Mouse (Mus musculus) megakaryocyte progenitor cell, adult 5-6 weeks (primary cell): ENCODE results near the gene A930009A15Rik. TPM values are rescaled to one million over a fixed set of nuclear protein-coding genes. Genes with fewer than 3 reads are reported as not detected.

Experiments used
- ATAC-seq: replicated peaks from 2 replicates; pipeline ENCODE4 v1.8.0; 2016; ENCODE audit warnings: mild to moderate bottlenecking, moderate TSS enrichment, inconsistent platforms; ENCODE audit not compliant: poor library complexity
- total RNA-seq, 2 experiments: library from RNA; stranded (forward) in 1 of 2; stranded (reverse) in 1 of 2; fragments of 157-497, 149-512 nt in 1 of 2; fragments of 200-1000 nt in 1 of 2; gene quantifications; 2 replicates each; pipeline versions ENCODE4 v1.2.3 to v1.2.4; 2015 to 2017

Gene A930009A15Rik
- total RNA-seq, 2 experiments from 2014 or later, result not detected

DNA sequence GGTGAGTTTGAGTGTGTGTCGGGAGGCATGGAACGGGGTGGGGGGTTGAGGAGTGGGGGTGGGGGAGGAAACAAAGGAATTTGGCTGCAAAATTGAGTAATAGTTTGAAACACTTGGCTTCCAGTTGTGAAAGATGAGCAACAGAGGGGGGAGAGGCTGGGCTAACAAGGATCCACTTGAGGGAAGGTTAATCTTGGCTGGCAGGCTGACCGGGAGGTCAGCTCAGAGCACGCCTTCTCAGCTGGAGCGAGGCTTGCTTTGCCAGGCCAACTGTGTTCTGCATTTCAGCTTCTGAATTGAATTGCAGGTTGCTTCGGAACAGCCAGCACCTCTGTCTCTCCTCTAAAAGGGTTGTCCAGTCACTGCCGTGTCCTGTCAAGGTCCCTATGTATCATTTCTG, 9.7 kb downstream of the A930009A15Rik start:
- no peak for ATAC-seq

DNA sequence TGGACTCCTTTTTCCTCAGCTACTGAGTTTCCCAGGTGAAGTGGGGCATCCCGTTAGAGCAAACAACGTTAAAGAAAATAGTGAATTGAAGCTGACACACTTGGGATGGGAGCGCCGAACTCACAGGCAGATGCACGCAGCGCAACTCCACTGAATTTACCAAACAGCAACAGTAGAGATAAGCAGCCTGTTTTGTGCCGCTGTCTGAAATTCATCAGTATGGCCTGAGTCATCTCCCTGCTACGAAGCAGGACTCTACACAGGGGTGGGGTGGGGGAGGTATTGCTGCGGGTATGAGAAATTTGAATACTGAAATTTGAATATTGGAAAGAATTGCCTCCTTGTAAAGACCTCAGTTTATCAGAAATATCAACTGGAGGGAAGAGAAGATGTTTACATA, 12.2 kb downstream of the A930009A15Rik start:
- ATAC-seq, result no peak

DNA sequence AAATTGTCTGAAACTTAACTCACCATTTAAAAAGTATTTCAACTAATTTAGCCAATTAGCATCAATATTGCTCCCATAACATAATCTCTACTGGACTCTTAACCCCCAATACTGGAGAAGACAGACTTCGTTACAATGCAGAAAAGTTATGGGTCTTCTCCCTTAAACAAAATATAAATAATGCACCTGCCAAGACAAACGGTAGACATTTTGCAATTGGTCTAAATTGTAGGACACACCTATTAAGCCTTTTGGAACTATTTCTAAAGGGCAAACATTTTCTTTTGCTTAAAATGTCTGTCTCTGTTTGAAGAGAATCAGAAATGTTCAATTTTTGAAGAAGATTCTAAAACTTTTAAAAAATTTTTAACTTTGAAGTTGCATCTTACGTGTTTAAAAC, 13.3 kb downstream of the A930009A15Rik start:
- no peak for ATAC-seq

DNA sequence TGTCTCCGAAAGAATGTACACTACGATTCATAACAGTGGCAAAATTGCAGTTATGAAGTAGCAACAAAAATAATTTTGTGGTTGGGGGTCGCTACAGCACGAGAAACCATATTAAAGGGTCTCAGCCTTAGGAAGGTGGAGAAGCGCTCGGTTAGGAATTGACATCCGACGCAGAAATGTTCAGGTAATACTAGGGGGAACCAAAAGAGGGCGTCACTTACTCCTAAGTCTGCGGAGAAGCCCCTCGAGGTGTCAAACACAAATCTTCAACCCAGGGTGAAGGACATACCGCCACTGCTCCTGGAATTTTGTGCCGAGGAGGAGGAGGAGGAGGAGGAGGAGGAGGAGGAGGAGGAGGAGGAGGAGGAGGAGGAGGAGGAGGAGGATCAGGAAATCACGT, 14.9 kb downstream of the A930009A15Rik start:
- no peak for ATAC-seq

DNA sequence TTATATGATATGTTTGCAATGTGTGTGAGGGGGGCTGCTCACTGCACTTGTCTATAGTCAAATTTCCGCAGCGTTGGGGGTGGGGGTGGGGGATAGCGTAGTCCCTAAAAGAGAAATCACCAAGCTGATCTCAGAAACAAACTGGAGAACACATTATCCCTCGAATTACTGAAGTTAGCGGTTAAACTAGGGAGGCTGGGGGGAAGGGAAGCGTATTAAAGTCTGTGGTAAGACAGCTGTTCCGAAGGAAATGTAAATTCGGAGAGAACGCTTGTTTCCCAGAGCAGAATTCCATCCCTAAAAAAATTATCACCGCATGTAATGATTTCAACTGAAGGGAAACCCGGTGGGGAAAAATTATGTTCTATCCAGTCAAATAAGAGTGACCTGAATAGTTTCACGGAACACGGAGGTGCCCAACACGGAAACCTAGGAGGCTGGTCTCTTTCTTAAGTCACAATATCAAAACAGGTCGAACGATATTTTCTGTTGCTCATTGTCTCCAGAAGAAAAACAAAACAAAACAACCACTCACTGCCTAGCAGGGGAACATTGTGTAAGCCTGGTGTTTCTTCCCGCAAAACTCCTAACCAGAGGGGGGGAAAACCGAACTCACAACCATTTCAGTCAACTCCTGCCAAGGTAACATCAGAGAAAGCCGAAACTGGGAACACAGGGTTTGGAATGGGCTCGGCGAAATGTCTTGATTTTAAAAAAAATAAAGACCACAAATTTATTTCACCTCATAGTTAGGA, 15.9 kb downstream of the A930009A15Rik start:
- ATAC-seq, result no peak

DNA sequence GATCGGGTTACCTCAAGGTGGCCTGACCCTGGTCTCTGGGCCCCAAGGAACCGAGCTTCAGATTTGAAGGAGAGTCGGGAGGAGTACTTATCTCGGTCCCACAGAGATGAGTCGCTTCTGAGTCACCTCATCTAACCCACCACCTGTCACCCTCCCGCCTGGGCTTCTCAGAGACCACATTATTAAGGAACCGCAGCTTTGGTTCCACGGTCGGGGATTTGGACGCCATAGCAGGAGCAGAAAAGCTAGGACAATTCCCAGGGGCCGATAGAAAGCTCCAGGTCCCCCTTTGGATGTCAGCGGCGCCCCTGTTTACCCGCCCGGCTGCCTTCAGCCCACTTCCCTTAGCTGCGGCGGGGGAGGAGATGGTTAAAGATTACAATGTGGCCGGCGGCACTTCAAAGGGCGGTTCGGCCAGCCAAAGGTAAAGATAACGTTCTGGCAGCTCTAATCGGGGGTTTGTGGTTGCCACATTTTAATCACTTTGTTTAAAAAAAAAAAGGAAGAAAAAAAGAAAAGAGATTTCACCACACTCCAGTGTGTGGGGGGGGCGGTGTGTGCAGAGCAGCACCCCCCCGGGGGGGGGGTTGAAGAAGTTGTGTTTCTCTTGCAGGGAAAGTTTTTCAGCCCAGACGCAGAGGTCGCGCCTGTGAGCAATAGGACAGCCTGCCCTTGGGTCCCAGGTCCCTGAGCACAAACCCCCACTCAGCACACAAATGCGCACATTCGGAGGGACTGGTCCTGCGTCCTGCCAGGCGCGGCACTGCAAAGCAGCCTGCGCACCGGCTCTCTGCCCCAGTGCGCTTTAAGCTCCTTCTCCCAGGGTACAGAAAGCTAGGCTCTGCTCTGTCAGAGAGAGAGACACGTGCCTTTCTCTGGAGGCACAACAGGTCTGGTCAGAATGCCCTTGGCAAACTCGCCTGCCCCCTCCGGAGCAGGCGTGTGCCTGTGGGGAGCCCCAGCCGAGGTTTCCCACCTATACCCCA, 16.8 kb downstream of the A930009A15Rik start:
- ATAC-seq, result peak; percentile 54

DNA sequence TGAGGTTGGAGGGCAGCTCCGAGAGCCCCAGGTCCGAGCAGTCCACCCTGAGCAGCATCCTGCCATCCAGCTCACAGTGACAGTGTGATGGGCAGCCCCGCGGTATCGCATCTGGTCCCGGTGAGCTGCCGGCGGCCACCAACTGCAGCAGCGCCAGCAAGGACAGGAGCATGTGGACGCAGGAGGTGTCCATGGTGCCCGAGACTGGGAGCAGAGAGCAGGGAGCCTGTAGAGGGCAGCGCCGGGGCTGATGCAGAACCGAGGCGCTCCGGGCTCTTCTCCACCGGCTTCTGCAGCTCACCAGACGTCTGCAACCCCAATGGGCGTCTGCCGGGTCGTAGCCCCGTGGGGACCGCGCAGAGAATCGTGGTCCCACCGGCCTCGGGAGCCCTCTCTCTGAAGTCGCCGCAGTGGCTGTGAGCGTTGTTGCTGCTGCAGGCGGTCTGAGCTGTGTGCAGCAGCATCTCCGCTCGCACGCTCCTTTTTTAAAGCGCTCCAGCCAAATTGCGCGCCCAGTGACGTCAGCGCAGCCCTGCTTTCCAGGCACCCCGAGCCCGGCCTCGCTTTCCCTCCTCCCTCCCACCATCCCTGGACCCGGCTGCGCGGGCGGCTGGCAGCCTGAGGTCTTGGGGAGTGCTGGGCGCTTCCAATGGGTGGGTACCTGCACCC, 17.6 kb downstream of the A930009A15Rik start, which contains the start of gene Lgr5:
Gene Lgr5 (minus strand): TSS at position 480 of the 669 bp plus-strand sequence.
- ATAC-seq, result peak; percentile 40

DNA sequence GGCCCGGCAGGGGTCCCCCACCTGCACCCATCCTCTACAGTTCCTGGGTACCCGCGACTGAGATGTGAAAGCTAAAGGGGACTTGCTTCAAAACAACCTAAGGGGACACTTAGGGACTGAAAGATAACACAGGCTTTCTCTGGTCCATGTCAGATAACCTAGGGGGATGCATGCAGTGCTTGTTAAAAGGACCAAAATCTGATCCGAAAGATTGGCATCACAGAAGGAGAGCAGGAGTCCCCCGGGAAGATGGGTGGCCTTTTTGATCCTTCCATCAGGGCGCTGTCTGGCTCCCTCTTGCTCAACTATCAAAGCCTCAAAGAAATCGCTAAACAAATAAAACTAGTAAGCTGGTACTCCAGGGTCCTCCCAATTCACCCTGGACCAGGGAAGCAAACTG, 18.2 kb downstream of the A930009A15Rik start:
- no peak for ATAC-seq

DNA sequence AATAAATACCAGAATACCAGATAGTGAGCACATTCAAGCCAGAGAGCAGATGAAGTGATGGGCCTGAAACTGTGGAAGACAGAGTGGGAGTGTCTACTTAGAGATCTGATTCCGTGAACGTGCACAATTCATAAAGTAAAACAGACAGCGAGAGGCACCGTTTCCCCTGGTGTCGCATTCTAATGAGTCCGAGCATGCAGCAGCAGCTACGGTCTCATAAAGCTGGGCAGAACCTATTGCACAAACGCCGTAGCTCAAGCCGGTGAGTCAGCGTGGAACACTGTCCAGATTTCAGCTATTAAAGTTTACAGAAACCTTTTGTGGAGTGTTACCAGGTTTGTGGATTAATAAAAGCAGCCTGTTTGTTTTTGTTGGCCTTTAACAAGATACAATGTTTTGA, 23.4 kb downstream of the A930009A15Rik start:
- no peak for ATAC-seq

DNA sequence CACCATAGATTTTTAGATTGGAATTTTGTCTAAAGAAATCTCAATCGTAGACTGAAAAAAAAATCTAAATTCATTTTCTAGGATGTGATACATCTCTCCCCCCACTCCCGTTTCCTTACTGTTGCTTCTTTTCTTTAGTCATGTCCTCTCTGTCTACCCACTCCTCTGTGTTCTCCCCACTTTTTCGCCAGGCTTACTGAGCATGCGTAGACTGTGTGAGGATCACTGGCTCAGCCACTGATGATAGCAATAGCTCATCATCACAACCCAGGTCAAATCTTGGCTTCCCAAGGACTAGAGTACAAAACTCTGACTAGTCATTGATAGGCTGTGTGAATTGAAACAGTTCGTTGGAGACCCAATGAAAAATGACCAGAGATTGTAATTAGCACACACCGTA, 23.9 kb downstream of the A930009A15Rik start:
- ATAC-seq, result no peak

DNA sequence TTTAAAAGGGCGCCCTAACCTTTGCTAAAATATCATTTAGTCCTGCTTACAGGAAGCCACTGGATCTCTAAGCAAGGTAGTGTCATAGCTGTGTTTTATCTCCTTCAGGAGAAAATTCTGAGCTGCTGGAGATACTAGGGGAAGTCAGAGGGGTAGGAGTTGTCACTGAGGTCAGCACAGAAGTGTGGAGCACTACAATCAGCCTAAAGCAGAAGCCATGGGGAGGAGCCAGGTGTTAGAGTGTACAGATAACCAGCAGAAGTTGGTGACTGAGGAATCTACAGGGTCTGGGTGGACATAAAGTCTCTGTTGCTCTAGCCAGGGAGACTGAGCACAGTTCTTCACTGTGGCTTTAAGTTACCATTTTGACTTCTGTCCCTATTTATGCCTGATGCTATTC, 26.0 kb downstream of the A930009A15Rik start:
- 0 out of 2 replicates have a peak, but pooled peaks have one; percentile 14 for ATAC-seq

DNA sequence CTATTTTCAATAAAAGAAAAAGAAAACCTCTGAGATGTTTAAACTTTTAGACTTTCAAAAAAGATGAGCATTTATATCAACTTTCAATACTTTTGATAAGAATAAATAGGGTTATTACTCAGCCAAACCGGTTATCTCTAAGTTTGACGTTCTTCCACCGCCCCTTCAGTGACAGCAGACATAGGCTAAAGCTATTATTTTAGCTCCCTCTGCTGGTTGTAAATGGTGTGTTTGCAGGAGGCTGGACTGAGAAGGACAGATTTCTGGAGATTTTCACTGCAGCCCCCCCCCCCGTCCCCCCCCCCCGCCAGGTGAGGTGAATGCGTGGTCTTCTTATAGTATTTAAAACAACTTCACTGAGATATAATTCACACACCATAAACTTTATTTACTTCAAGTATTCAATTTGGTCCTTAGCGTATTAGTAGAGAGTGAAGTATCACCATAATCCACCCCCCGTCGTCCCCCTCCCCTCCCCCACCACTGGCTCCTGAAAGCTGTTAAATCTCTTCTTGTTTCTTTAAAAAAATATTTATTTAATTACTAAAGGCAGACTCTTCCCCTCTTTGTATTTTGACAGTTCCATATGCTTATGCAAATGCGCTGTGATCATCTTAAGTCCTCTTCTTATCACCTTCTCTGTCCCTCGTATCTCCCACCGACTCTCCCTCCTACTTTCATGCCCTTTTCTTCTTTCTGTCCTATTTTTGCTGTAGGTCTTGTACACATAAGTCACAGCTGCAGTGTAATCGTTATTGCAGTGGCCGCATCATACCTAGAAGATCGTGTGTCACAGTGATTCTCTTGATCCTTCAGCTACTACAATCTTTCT, 47.9 kb downstream of the A930009A15Rik start:
- ATAC-seq, result peak; percentile 97

DNA sequence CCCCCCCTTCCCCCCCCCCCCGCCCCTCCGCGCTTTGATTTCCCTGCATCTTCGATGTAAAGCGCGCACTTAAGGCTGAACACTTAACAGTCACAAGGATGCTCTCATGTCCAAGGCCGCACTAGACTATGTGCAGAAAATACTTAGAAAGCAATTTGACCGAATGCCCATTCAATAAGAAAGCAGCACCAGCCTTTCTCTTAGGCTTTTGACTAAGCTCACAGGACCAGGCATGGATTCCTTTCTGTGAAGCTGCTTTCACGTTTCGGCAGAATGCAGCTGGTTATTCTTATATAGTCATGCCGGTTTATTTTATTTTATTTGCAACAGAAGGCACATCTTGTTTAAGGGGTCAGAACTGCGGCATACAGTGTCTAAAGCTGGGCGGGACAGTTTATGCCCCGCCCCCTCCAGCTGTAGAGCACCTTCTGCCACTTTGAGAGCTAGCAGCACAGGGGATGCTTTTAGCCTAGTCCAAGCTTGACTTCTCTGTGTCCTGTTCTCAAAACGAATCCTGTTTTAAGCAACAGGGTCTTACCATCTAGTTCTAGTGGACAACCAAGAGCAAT, 48.6 kb downstream of the A930009A15Rik start:
- ATAC-seq, result peak; percentile 37; the same call in 1 of the 2 replicates

DNA sequence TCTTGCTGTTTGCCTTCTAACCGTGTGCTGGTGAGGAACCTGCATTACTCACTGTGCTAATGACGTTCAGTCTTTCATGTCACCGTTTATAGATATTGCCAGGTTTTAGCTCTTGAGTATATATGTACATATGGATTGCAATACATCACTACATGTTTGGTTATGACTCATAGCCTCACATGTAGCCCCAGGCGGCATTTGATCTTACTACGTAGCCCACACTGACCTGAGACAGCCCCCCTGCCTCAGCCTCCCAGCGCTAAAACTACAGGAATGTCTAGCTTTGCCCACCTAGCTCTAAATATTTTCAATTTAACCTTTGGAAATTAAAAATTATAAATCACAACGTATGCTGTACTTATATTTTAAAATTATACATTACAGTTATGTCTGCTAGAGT, 53.7 kb downstream of the A930009A15Rik start:
- ATAC-seq, result no peak

DNA sequence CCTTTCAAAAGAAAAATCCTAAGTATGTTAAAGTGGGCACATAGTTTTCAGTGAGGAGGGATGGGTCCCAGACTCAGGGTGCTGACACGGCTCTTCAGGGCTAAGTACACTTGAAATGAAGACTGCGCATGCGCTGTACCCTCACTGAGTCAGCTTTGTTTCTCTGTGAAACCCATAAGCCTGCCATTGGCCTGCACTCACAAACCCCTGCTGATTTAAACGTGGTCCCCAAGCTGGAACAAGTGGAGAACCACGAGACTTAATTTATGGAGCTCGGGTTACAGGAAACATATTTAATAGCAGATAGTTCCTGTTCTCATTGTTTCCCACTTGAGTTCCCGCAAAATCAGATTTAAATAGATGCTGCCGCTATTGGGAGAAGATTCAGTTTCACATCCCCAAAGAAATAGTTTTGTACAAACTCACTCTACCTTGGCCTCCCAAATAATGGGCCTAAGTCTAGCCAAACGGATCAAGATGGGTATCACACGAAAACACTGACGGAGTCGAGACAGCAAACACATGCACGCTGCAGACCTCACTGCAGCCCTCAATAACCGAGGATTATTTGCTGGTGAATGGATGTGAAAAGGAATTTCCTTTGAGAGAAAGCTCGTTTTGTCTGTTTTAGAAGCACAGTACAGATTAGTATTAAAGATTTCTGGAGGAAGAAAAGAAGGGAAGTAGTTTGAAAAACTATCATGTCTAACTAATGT, 54.3 kb downstream of the A930009A15Rik start:
- ATAC-seq, result peak; percentile 91

DNA sequence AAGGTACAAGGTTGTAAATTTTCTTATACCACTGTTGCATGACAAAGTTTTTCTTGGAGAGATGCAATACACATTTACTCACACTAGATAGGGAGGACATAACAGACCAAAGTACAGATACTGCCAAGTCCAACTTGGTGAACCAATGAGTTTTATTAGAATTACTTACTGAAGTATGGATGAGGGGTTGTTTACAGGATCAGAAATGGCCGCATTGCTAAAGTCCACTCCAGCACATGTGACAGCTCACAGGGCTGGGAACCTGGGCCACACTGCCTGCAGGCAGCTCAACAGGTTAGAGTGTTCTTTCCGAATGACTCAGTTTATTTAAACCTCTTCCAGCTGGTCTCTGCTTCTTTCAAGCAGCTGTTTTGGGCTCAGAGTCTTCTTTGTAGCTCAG, 55.2 kb downstream of the A930009A15Rik start:
- ATAC-seq, result no peak

DNA sequence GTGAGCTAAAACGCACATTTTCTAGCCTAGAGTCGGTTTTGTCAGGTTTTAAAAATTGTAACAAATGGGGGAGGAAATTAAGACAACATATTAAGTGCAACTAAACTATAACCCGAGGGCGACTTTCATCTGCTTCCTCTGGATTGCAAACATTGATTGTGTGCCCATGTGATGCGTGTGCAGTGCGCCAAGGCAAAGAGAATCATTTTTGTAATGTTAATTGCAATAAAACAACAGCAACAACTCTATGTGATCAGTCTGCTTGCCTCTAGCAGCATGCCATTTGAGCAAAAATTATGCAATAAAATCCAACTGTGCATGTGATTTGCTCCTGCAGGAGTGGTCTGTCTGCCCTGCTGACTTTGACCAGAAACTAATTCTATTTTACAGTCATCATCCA, 56.9 kb downstream of the A930009A15Rik start:
- ATAC-seq, result no peak
